Mouse (Mus musculus) heart, postnatal 0 days (tissue): ENCODE results near the gene Timp4. TPM values are rescaled to one million over a fixed set of nuclear protein-coding genes. Genes with fewer than 3 reads are reported as not detected.
A peak's percentile ranks its signal among the peaks of the same experiment; 100 is the strongest.

Source experiments
- ATAC-seq: fragments of 200-750 bp; cut with Nextera tagmentation; 2 replicates; pipeline ENCODE4 v1.8.0; 2017; ENCODE audit warnings: low read depth, moderate number of reproducible peaks, moderate library complexity; ENCODE audit not compliant: insufficient read depth
- DNase-seq: peaks from one replicate; pipeline ENCODE4 v3.0.0-alpha.2; 2016; ENCODE audit warnings: low spot score
- H3K27ac ChIP-seq: fragments of 300-500 bp; sonication (generic); 2 replicates; pipeline ENCODE4 v1.5.1; 2014; ENCODE audit warnings: low read depth, mild to moderate bottlenecking
- H3K27me3 ChIP-seq: fragments of 300-500 bp; sonication (generic); 2 replicates; pipeline ENCODE4 v1.6.1; 2014; ENCODE audit warnings: low read length, mixed read lengths; ENCODE audit not compliant: control insufficient read depth, insufficient read depth
- H3K36me3 ChIP-seq: fragments of 300-500 bp; sonication (generic); replicated peaks from 2 replicates; pipeline ENCODE4 v1.6.1; 2014; ENCODE audit warnings: low read length, mixed read lengths; ENCODE audit not compliant: control insufficient read depth, insufficient read depth
- H3K4me1 ChIP-seq: fragments of 300-500 bp; sonication (generic); 2 replicates; pipeline ENCODE4 v1.6.1; 2014; ENCODE audit warnings: antibody characterized with exemption; ENCODE audit not compliant: control insufficient read depth, insufficient read depth
- H3K4me2 ChIP-seq: fragments of 300-500 bp; sonication (generic); 2 replicates; pipeline ENCODE4 v1.6.1; 2014; ENCODE audit warnings: low read depth, mild to moderate bottlenecking, low read length, moderate library complexity
- H3K4me3 ChIP-seq: fragments of 300-500 bp; sonication (generic); 2 replicates; pipeline ENCODE4 v1.5.1; 2014; ENCODE audit warnings: low read depth, low read length
- H3K9ac ChIP-seq: fragments of 300-500 bp; sonication (generic); replicated peaks from 2 replicates; pipeline ENCODE4 v1.6.1; 2014; ENCODE audit warnings: low read depth, low read length, mixed read lengths
- H3K9me3 ChIP-seq: fragments of 300-500 bp; sonication (generic); replicated peaks from 2 replicates; pipeline ENCODE4 v1.6.1; 2016; ENCODE audit warnings: low read length; ENCODE audit not compliant: control insufficient read depth
- CTCF ChIP-seq: IDR thresholded peaks from 2 replicates; pipeline ENCODE4 v1.5.1; 2016; ENCODE audit warnings: antibody characterized with exemption, control low read depth, low read depth
- EP300 ChIP-seq: IDR thresholded peaks from 2 replicates; pipeline ENCODE4 v1.6.1; 2016; ENCODE audit warnings: antibody characterized with exemption, low read depth
- WGBS: fragments of 180-500 bp; shearing (Covaris S2); extraction: QIAGEN DNeasy Blood & Tissue Kit; methylation state at CpG from one replicate; pipeline ENCODE4 v1.1.7; 2014; 5-methylcytosine and 5-hydroxymethylcytosine counted together
- polyA plus RNA-seq: library from polyadenylated mRNA; unstranded; fragments of >200 nt; fragmentation: Nextera tagmentation; extraction: Ambion mirVana; gene quantifications from 2 replicates; pipeline ENCODE4 v1.2.1, GENCODE M21; 2015
- total RNA-seq: library from RNA; depleted of rRNA; stranded (reverse); fragments of >200 nt; gene quantifications from 2 replicates; pipeline ENCODE4 v1.2.3, GENCODE M21; 2014; ENCODE audit warnings: low replicate concordance

Gene Timp4
- total and polyA plus RNA-seq, 2 experiments from 2014 or later = 8.8 to 9.7 TPM

DNA sequence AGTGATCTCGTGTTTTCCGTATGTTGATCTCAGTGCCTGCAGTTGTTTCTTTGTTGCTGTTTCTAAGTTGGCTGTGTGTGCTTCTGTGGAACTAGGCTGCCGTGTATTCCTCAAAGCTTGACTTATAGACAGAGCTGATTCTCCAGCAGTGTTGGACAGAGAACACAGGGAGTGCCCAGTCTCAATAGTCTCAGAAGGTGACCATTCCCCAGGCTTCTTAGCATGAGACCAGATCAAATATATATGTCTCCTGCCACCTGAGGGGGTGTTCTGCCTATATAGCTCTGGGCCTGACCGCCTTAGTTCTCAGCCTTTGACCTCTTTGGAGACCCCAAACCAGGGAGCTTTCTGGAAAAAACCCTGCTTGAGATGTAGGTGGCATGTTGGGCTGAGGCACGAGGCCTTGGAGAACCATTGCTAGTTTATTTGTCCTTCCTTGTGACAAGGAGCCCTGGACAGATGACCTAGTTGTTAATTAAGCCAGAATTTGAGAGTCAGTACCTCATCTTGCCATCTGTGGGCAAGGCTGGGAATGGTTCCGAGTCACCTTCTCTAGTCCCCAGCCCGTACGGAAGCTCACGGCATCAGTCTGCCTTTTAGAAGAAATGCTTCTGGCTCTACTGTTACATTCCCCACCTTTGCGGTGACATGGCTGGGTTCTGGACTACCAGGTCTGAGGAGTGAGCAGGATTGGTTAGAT is 23.3 kb upstream of the Timp4 start:
- ATAC-seq (no peak), DNase-seq (no peak)
- H3K4me2 ChIP-seq = no peak overlapping the region
- 89% methylated on average over 10 of the region's 10 CpGs for WGBS
- H3K4me1 ChIP-seq = peaks cover 9% of the 10 kb centered on the region; the same call in 1 of the 2 replicates
- no peaks in the 10 kb centered on the region for H3K9me3 ChIP-seq
- no peaks in the 10 kb centered on the region for H3K36me3 ChIP-seq
- H3K4me3 ChIP-seq = no peak overlapping the region
- TF ChIP-seq CTCF (no peak), EP300 (no peak)
- no peak overlapping the region for H3K9ac ChIP-seq
- H3K27me3 ChIP-seq = no peaks in the 10 kb centered on the region
- no peak overlapping the region for H3K27ac ChIP-seq

DNA sequence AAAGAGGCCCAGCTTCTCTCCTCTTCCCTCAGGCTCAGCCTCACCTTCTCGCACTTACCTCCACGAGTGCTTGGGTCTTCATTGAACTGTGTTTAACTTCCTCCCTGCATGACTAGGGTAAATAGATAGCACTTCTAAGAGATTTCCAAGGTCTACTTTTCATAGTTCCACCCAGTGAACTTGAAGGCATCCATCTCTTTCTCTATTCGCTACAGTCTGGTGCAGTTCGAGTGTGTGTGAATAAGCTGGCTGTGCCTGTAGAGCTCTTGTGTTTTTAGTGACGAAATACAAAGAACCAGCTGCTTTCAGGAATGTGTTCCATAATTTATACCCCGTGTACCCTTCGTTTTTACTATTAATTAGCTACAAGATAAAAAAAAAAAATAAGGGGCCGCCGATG is 22.7 kb upstream of the Timp4 start:
- 0 out of 2 replicates have a peak, but pooled peaks cover under 1% of the 10 kb centered on the region for H3K27me3 ChIP-seq
- no peak overlapping the region for H3K9ac ChIP-seq
- no peaks in the 10 kb centered on the region for H3K36me3 ChIP-seq
- no peak overlapping the region for H3K27ac ChIP-seq
- no peaks in the 10 kb centered on the region for H3K9me3 ChIP-seq
- no peak overlapping the region for H3K4me2 ChIP-seq
- no peak for ATAC-seq
- WGBS = 74% methylated on average over 9 of the region's 9 CpGs
- no peak overlapping the region for H3K4me3 ChIP-seq
- DNase-seq = no peak
- TF ChIP-seq CTCF (no peak), EP300 (no peak)
- H3K4me1 ChIP-seq = peaks cover 9% of the 10 kb centered on the region; the same call in 1 of the 2 replicates

DNA sequence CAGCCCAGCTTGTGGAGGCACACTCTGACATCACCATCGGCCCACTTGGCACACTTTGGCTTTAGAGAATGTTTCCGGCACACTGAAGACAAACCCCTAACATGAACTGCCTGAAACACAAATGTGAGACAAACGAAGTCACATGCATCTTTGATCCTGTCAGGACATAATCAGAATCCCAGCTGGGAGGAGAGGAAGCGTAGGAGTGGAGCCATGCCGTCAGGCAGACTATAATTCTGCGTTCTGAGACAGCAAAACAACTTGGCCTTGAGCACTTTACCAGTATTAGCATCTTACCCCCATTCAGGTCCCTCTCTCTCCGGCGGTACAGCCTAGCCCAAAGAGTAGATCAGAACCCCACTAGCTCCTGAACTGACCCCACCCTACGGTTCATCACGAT is 21.3 kb upstream of the Timp4 start:
- Histone ChIP-seq H3K4me1 (peaks cover 9% of the 10 kb centered on the region; the same call in 1 of the 2 replicates), H3K9ac (no peak overlapping the region), H3K9me3 (no peaks in the 10 kb centered on the region), H3K27me3 (0 out of 2 replicates have a peak, but pooled peaks cover 7% of the 10 kb centered on the region), H3K4me2 (no peak overlapping the region), H3K36me3 (no peaks in the 10 kb centered on the region), H3K27ac (peak overlapping the region; percentile 65), H3K4me3 (no peak overlapping the region)
- TF ChIP-seq EP300 (peak; percentile 70; the same call in 1 of the 2 replicates), CTCF (no peak)
- DNase-seq = no peak
- 75% methylated on average over 10 of the region's 10 CpGs for WGBS
- ATAC-seq = peak; percentile 35

DNA sequence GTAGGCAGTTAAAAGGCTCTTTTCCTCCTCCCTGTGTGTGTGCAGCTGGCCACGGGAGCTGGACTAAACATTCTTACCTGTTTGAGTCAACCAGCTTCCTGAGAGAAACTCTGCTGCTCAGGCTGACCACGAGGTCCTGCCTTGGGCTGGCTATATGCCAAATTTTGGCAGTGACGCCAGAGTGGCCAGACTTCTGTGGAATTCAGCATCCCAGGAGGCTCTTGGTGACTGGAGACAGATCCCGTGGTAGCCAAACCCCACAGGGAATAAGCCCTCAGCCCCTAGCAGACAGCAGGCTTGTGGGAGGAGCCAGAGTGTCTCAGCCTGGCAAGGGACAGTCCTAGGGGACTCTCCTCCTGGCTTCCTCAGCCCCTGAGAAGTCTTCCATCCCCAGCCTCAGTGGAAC is 19.9 kb upstream of the Timp4 start:
- ATAC-seq = peak; percentile 67; the same call in 1 of the 2 replicates

DNA sequence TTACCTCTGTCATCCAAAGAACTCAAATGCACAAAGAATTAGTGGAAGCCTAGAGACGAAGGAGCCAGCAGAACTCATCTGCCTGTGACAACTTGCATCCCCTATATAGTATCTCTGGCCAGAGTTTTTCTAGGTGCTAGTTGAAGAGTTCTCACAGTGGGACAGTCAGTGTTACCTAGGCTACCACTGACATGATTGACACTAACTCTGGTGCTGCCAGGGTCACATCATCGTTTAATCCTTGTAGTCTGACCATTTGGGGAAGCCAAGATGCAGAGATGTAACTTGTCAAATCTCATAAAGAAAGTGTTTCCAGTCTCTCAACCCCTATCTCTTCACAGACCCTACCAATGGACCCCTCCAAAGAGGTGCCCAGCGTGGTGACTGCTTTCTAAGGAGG is 19.3 kb upstream of the Timp4 start:
- Histone ChIP-seq H3K27ac (peak overlapping the region; percentile 11; the same call in 1 of the 2 replicates), H3K27me3 (peaks cover 19% of the 10 kb centered on the region), H3K4me3 (no peak overlapping the region), H3K4me1 (peaks cover 9% of the 10 kb centered on the region; the same call in 1 of the 2 replicates), H3K9me3 (no peaks in the 10 kb centered on the region), H3K9ac (no peak overlapping the region), H3K4me2 (no peak overlapping the region), H3K36me3 (no peaks in the 10 kb centered on the region)
- no peak for ATAC-seq
- WGBS = 48% methylated on average over 3 of the region's 3 CpGs
- no peak for DNase-seq
- no peak for TF ChIP-seq EP300

More for the DNA sequence above, 19.9 kb upstream of the Timp4 start:
- Histone ChIP-seq H3K9me3 (no peaks in the 10 kb centered on the region), H3K36me3 (no peaks in the 10 kb centered on the region), H3K27ac (peak overlapping the region; percentile 40; the same call in 1 of the 2 replicates), H3K4me2 (no peak overlapping the region), H3K27me3 (peaks cover 14% of the 10 kb centered on the region), H3K4me3 (no peak overlapping the region), H3K9ac (no peak overlapping the region), H3K4me1 (peaks cover 9% of the 10 kb centered on the region; the same call in 1 of the 2 replicates)
- peak; percentile 64 for DNase-seq
- TF ChIP-seq CTCF (no peak), EP300 (no peak)
- WGBS = 6% methylated on average over 4 of the region's 4 CpGs

DNA sequence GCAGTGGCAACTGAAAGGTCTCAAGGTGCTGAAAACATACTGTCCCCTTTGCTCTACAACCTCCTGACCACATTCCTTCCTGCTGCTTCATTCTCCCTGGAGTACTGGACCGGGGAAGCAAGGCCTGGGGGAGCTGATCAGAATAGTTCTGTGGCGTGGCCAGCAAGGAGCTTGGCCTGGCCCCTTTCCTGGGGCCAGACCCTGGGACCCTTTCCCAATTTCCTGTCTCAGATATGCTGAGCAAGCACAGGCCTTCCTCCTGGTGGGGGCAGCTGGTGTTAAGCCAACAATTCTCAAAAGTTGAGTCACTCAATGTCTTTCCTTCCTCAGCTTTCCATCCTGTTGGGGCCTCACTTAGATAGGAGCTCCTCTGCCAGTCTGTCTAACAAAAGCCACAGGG is 18.1 kb upstream of the Timp4 start:
- WGBS = 52% methylated on average over 2 of the region's 2 CpGs

More for the DNA sequence above, 18.1 kb upstream of the Timp4 start:
- DNase-seq (peak; percentile 24), ATAC-seq (peak; percentile 12; the same call in 1 of the 2 replicates)
- Histone ChIP-seq H3K4me2 (no peak overlapping the region), H3K9ac (no peak overlapping the region), H3K27me3 (peaks cover 20% of the 10 kb centered on the region), H3K9me3 (no peaks in the 10 kb centered on the region), H3K4me3 (no peak overlapping the region), H3K4me1 (peaks cover 9% of the 10 kb centered on the region; the same call in 1 of the 2 replicates), H3K27ac (peak overlapping the region; percentile 52), H3K36me3 (no peaks in the 10 kb centered on the region)
- TF ChIP-seq EP300 = 0 out of 2 replicates have a peak, but pooled peaks have one; percentile 50
- TF ChIP-seq CTCF = no peak
